Mouse (Mus musculus): ENCODE measurements around the gene Cenpf. TPM values are rescaled to one million over a fixed set of nuclear protein-coding genes. Genes with fewer than 3 reads are reported as not detected.
A peak's percentile ranks its signal among the peaks of the same experiment; 100 is the strongest.

Gene Cenpf
- polyA plus RNA-seq, 1 experiment from 2014 or later = 54.4 TPM

DNA sequence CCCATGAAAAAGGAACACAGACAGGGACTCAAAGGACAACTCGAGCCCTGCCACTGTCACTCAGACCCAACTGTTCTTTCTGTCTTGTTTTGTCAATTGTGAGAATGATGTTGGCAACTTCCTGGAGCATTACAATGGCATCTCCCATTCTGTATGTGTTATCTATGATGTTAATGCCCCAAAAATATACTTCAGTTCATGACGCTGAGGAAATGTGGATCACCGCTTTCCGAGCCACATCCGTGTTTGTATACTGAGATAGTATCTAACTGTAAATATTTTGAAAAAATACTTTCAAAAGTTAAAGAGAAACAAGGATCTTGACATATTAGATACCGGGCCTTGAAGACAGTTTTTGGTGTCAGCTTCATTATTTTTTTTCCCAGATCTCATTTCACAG lies 1.9 kb downstream of the Cenpf start:
- H3K4me3 ChIP-seq (ENCODE audit: low read depth, low read length) = peak overlapping the region; percentile 80; the same call in 1 of the 2 replicates
- WGBS = 80% methylated on average over 6 of the region's 6 CpGs

DNA sequence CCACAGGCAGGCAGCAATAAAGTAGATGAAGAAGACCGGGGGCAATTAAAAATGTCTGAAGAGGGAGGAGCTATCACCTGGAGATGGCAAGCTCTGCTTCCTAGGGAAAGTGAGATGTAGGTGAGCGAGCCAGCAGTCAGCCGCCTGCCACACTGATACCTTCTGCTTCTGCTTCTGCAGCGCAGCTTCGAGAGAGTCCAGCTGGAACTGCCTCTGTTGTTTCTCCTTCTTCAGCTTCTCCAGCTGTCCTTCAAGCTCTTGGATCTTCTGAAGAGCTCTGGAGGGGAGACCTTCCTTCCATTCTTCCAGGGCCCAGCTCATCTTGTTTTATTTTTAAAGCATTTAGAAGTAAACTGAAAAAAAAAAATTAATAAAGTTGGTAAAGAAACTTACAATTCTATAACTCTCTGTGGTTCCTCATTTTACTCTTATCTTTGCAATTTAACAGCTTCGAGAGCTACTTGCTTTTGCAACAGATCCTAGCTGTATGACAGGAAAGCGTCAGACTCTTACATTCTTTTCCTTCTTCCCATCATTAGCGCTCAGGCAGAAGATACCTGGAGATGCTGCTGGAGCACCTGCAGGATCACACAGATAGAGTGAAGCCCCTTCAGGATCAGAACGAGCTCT lies 3.0 kb downstream of the Cenpf start:
- H3K4me3 ChIP-seq (ENCODE audit: low read depth, low read length) = no peak overlapping the region
- H3K9me3 ChIP-seq (ENCODE audit: control insufficient read depth, low read length) = no peaks in the 10 kb centered on the region
- H3K4me2 ChIP-seq (ENCODE audit: low read depth, low read length) = no peak overlapping the region
- peaks cover 50% of the 10 kb centered on the region for H3K36me3 ChIP-seq (ENCODE audit: control insufficient read depth, insufficient read depth, low read length)
- WGBS = 93% methylated on average over 9 of the region's 9 CpGs
- H3K4me1 ChIP-seq (ENCODE audit: control insufficient read depth, insufficient read depth, low read length) = peaks cover 11% of the 10 kb centered on the region
- no peaks in the 10 kb centered on the region for H3K27me3 ChIP-seq (replicated peaks; ENCODE audit: control insufficient read depth, insufficient read depth, low read length)
- DNase-seq (ENCODE audit: low spot score) = no peak
- ATAC-seq (ENCODE audit: low read depth) = no peak
- H3K27ac ChIP-seq (replicated peaks; ENCODE audit: low read depth, low read length) = no peak overlapping the region
- H3K9ac ChIP-seq (ENCODE audit: low read depth, low read length) = no peak overlapping the region

More for the DNA sequence above, 1.9 kb downstream of the Cenpf start:
- no peak for ATAC-seq (ENCODE audit: low read depth)
- DNase-seq (ENCODE audit: low spot score) = no peak
- H3K9ac ChIP-seq (ENCODE audit: low read depth, low read length) = no peak overlapping the region
- no peaks in the 10 kb centered on the region for H3K9me3 ChIP-seq (ENCODE audit: control insufficient read depth, low read length)
- H3K36me3 ChIP-seq (ENCODE audit: control insufficient read depth, insufficient read depth, low read length) = peaks cover 39% of the 10 kb centered on the region
- no peaks in the 10 kb centered on the region for H3K27me3 ChIP-seq (replicated peaks; ENCODE audit: control insufficient read depth, insufficient read depth, low read length)
- no peak overlapping the region for H3K27ac ChIP-seq (replicated peaks; ENCODE audit: low read depth, low read length)
- H3K4me2 ChIP-seq (ENCODE audit: low read depth, low read length) = peak overlapping the region; percentile 88
- peaks cover 11% of the 10 kb centered on the region for H3K4me1 ChIP-seq (ENCODE audit: control insufficient read depth, insufficient read depth, low read length)

DNA sequence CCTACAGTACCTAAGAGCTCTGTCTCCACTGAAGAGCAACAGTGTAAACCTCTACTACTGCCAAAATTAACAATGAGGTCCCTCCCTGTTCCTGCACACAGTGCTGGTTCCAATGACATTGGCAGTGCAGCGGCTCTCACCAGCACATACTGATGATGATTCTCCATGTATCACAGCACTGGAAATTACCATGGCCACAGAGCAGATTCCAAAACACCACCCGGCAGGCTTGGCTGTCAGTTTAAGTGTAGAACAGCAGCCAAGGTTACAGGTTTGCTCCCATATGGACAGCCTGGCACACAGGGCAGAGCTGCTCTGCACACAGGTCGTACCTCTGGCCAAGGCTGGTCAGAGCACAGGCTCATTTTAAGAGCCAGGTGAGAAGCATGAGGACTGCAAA lies 8.3 kb downstream of the Cenpf start:
- H3K4me1 ChIP-seq (ENCODE audit: control insufficient read depth, insufficient read depth, low read length) = no peaks in the 10 kb centered on the region
- H3K9ac ChIP-seq (ENCODE audit: low read depth, low read length) = no peak overlapping the region
- H3K4me2 ChIP-seq (ENCODE audit: low read depth, low read length) = no peak overlapping the region
- ATAC-seq (ENCODE audit: low read depth) (no peak), DNase-seq (ENCODE audit: low spot score) (no peak)
- H3K4me3 ChIP-seq (ENCODE audit: low read depth, low read length) = no peak overlapping the region
- no peaks in the 10 kb centered on the region for H3K27me3 ChIP-seq (replicated peaks; ENCODE audit: control insufficient read depth, insufficient read depth, low read length)
- H3K9me3 ChIP-seq (ENCODE audit: control insufficient read depth, low read length) = no peaks in the 10 kb centered on the region
- 93% methylated on average over 3 of the region's 3 CpGs for WGBS
- H3K36me3 ChIP-seq (ENCODE audit: control insufficient read depth, insufficient read depth, low read length) = peaks cover 77% of the 10 kb centered on the region
- H3K27ac ChIP-seq (replicated peaks; ENCODE audit: low read depth, low read length) = no peak overlapping the region

- Histone ChIP-seq H3K9ac (ENCODE audit: low read depth, low read length) (no peak overlapping the region), H3K4me3 (ENCODE audit: low read depth, low read length) (no peak overlapping the region), H3K36me3 (ENCODE audit: control insufficient read depth, insufficient read depth, low read length) (peaks cover 71% of the 10 kb centered on the region), H3K9me3 (ENCODE audit: control insufficient read depth, low read length) (no peaks in the 10 kb centered on the region), H3K4me1 (ENCODE audit: control insufficient read depth, insufficient read depth, low read length) (no peaks in the 10 kb centered on the region), H3K27me3 (replicated peaks; ENCODE audit: control insufficient read depth, insufficient read depth, low read length) (no peaks in the 10 kb centered on the region), H3K27ac (replicated peaks; ENCODE audit: low read depth, low read length) (no peak overlapping the region), H3K4me2 (ENCODE audit: low read depth, low read length) (no peak overlapping the region)
- no peak for ATAC-seq (ENCODE audit: low read depth)
- DNase-seq (ENCODE audit: low spot score) = no peak
- WGBS = 91% methylated on average over 4 of the region's 4 CpGs
These were observed 11.9 kb downstream of the Cenpf start for GRCm38 (mm10) chr1:189675953-189676352.

DNA sequence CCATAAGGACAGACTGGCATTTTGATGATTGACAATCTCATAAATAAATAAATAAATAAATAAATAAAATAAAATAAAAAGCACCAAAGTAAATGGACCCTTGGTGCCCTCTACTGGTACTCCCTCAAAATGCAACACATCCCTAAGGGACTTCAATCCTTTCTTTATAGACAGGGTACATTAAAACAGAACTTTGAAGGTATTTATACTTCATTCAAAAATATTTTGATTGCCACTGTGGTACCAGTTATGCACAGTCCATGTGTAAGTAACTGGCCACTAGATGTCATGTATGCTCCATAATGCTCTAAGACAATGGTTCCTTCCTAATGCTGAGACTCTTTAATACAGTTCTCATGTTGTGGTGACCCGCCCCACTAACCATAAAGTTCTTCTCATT lies 12.5 kb downstream of the Cenpf start:
- no peaks in the 10 kb centered on the region for H3K4me1 ChIP-seq (ENCODE audit: control insufficient read depth, insufficient read depth, low read length)
- peaks cover 71% of the 10 kb centered on the region for H3K36me3 ChIP-seq (ENCODE audit: control insufficient read depth, insufficient read depth, low read length)
- H3K4me2 ChIP-seq (ENCODE audit: low read depth, low read length) = no peak overlapping the region
- no peaks in the 10 kb centered on the region for H3K27me3 ChIP-seq (replicated peaks; ENCODE audit: control insufficient read depth, insufficient read depth, low read length)
- H3K4me3 ChIP-seq (ENCODE audit: low read depth, low read length) = no peak overlapping the region
- H3K9ac ChIP-seq (ENCODE audit: low read depth, low read length) = no peak overlapping the region
- H3K27ac ChIP-seq (replicated peaks; ENCODE audit: low read depth, low read length) = no peak overlapping the region
- peak; percentile 21 for DNase-seq (ENCODE audit: low spot score)
- ATAC-seq (ENCODE audit: low read depth) = no peak
- WGBS = 88% methylated on average over 1 of the region's 1 CpGs
- H3K9me3 ChIP-seq (ENCODE audit: control insufficient read depth, low read length) = no peaks in the 10 kb centered on the region

DNA sequence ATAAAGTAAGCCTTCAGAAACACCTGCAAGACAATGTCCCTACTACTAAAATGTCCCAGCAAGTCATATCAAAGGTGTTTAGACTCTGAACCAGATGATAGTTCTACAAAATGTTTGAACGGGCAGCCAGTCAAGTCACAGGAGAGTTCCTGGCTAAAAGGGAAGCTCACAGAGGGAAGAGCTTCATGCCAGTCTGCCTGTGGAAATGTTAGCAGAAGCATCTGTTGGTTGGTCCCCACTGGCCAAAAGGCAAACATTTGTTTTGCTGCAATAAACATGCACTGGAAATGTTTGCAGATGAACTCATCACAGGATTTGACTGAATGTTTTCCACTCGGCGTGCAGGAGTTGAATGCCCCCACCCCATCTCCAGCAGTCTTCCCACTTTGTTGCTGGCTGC lies 21.9 kb downstream of the Cenpf start:
- no peak overlapping the region for H3K9ac ChIP-seq (ENCODE audit: low read depth, low read length)
- H3K4me1 ChIP-seq (ENCODE audit: control insufficient read depth, insufficient read depth, low read length) = no peaks in the 10 kb centered on the region
- H3K27me3 ChIP-seq (replicated peaks; ENCODE audit: control insufficient read depth, insufficient read depth, low read length) = no peaks in the 10 kb centered on the region
- no peak overlapping the region for H3K4me3 ChIP-seq (ENCODE audit: low read depth, low read length)
- no peak overlapping the region for H3K27ac ChIP-seq (replicated peaks; ENCODE audit: low read depth, low read length)
- H3K4me2 ChIP-seq (ENCODE audit: low read depth, low read length) = no peak overlapping the region
- peaks cover 51% of the 10 kb centered on the region for H3K36me3 ChIP-seq (ENCODE audit: control insufficient read depth, insufficient read depth, low read length)
- 78% methylated on average over 3 of the region's 3 CpGs for WGBS
- no peaks in the 10 kb centered on the region for H3K9me3 ChIP-seq (ENCODE audit: control insufficient read depth, low read length)
- DNase-seq (ENCODE audit: low spot score) = no peak
- no peak for ATAC-seq (ENCODE audit: low read depth)

DNA sequence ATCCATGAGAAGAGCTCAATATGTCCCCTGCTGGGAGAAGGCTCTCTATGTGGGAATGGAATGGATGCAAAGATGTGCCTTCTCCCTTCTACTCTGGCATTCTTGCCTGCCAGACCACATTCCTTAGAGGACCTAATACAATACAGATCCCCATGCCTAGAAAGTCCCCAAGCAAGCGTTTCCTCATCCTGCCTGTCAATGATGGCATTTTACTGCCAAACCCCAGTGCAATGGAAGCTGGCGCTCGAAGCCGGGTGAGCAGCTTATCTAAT lies 23.1 kb downstream of the Cenpf start:
- H3K27ac ChIP-seq (replicated peaks; ENCODE audit: low read depth, low read length) = no peak overlapping the region
- H3K4me1 ChIP-seq (ENCODE audit: control insufficient read depth, insufficient read depth, low read length) = no peaks in the 10 kb centered on the region
- no peaks in the 10 kb centered on the region for H3K9me3 ChIP-seq (ENCODE audit: control insufficient read depth, low read length)
- no peak for DNase-seq (ENCODE audit: low spot score)
- H3K27me3 ChIP-seq (replicated peaks; ENCODE audit: control insufficient read depth, insufficient read depth, low read length) = no peaks in the 10 kb centered on the region
- H3K4me2 ChIP-seq (ENCODE audit: low read depth, low read length) = no peak overlapping the region
- ATAC-seq (ENCODE audit: low read depth) = no peak
- H3K36me3 ChIP-seq (ENCODE audit: control insufficient read depth, insufficient read depth, low read length) = peaks cover 48% of the 10 kb centered on the region
- 73% methylated on average over 4 of the region's 4 CpGs for WGBS
- no peak overlapping the region for H3K9ac ChIP-seq (ENCODE audit: low read depth, low read length)
- H3K4me3 ChIP-seq (ENCODE audit: low read depth, low read length) = no peak overlapping the region

DNA sequence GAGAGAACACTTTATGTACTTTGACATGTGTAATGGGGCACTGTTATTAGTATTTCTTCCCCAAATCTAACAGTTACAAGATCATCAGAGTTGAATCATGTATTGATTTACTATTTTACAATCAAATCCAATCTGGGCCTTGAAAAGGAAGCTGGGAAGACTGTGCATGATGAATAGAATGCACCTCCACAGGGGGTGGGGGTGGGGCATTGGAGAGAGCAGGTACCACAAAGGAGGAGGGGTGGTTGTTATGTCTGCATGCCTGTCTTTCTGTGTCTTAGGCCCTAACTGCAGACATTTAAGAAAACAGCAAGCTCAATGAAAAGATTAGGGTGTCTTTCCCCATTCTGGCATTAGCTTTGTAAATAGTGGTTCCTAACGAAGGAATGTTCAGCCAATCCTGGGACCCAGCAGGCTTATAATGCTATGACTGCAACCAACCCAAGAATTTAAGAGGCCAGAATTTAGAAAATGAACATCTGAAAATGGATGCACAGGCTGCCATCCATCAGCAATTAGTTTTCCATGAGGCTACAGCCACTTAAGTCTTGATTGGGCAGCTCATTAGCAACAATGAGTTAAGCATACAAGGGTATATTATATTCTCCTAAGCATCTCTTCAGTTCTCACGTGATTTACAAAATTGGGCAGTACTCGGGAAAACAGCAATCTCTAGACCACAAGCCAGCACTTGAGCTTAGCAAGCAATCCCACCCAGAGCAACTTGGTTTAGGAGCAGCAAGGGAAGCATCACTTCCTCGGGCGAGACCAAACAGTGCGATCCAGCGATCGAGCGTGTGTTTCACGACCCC lies 23.6 kb downstream of the Cenpf start:
- Histone ChIP-seq H3K9ac (ENCODE audit: low read depth, low read length) (no peak overlapping the region), H3K4me3 (ENCODE audit: low read depth, low read length) (no peak overlapping the region), H3K27me3 (replicated peaks; ENCODE audit: control insufficient read depth, insufficient read depth, low read length) (no peaks in the 10 kb centered on the region), H3K4me1 (ENCODE audit: control insufficient read depth, insufficient read depth, low read length) (no peaks in the 10 kb centered on the region), H3K4me2 (ENCODE audit: low read depth, low read length) (no peak overlapping the region), H3K9me3 (ENCODE audit: control insufficient read depth, low read length) (no peaks in the 10 kb centered on the region), H3K36me3 (ENCODE audit: control insufficient read depth, insufficient read depth, low read length) (peaks cover 43% of the 10 kb centered on the region), H3K27ac (replicated peaks; ENCODE audit: low read depth, low read length) (no peak overlapping the region)
- 81% methylated on average over 10 of the region's 10 CpGs for WGBS
- no peak for DNase-seq (ENCODE audit: low spot score)
- ATAC-seq (ENCODE audit: low read depth) = no peak

- Histone ChIP-seq H3K4me2 (ENCODE audit: low read depth, low read length) (no peak overlapping the region), H3K36me3 (ENCODE audit: control insufficient read depth, insufficient read depth, low read length) (peaks cover 44% of the 10 kb centered on the region), H3K27me3 (replicated peaks; ENCODE audit: control insufficient read depth, insufficient read depth, low read length) (no peaks in the 10 kb centered on the region), H3K4me3 (ENCODE audit: low read depth, low read length) (no peak overlapping the region), H3K27ac (replicated peaks; ENCODE audit: low read depth, low read length) (no peak overlapping the region), H3K9ac (ENCODE audit: low read depth, low read length) (no peak overlapping the region), H3K4me1 (ENCODE audit: control insufficient read depth, insufficient read depth, low read length) (no peaks in the 10 kb centered on the region), H3K9me3 (ENCODE audit: control insufficient read depth, low read length) (no peaks in the 10 kb centered on the region)
- 61% methylated on average over 1 of the region's 1 CpGs for WGBS
- DNase-seq (ENCODE audit: low spot score) (no peak), ATAC-seq (ENCODE audit: low read depth) (no peak)
These were observed 24.4 kb downstream of the Cenpf start for GRCm38 (mm10) chr1:189663437-189663836.

Measured in embryonic facial prominence, embryonic 14.5 days (tissue).